Mouse (Mus musculus) heart, adult 8-10 months (tissue): ENCODE results near the gene Morc1. TPM values are rescaled to one million over a fixed set of nuclear protein-coding genes. Genes with fewer than 3 reads are reported as not detected.
A peak's percentile ranks its signal among the peaks of the same experiment; 100 is the strongest.

Experiments
- DNase-seq: peaks from one replicate; pipeline ENCODE4 v3.0.0; 2022; ENCODE audit warnings: low spot score
- total RNA-seq, 4 experiments: library from RNA; stranded (reverse); gene quantifications; 2 replicates each; pipeline ENCODE4 v1.2.4; 2022

The Morc1 gene
- total RNA-seq, 4 experiments from 2014 or later = not detected

DNA sequence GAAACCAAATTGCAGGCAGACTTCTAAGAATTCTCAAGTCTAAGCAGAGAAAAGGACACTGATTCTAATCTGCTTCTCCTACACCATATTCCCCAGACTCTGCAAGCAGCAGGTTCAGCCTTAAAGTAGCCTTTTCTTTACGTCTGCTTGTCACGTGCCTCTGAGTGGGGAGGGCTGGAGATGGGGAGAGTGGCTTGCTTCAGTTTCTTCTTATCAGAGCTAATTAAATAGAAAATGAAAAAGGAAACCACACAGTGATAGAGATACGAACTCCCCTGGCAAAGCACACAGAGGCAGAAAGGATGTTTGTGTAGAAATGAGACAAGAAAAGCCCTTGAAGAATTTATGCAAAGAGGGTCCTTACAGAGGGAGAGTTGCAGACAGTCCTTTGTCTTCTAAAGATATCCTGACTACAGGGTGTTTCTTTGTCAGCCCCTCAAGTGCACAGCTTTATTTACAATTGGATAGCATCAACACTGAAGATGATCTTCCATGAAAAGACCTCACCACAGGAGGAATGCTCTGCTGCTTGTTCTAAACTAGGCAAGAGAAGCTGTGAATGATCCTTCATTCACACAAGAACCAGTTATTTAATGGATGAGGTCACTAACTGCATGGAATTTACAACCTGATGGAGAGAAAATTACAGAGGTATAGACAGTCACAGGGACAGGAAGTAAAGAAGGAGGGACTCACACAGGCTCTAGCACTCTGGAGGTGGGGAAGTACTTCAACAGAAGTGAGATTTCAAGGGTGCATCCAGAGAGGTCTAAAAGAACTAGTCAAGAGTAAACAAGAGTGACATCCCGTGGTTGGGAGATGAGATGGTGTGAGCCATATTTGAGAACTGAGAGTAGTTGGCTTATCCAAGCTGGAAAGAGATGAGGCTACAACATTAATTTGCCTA is 44.1 kb downstream of the Morc1 start:
- no peak for DNase-seq

- DNase-seq = no peak
Measured at GRCm38 (mm10) chr16:48479266-48479848, 48.3 kb downstream of the Morc1 start.

DNA sequence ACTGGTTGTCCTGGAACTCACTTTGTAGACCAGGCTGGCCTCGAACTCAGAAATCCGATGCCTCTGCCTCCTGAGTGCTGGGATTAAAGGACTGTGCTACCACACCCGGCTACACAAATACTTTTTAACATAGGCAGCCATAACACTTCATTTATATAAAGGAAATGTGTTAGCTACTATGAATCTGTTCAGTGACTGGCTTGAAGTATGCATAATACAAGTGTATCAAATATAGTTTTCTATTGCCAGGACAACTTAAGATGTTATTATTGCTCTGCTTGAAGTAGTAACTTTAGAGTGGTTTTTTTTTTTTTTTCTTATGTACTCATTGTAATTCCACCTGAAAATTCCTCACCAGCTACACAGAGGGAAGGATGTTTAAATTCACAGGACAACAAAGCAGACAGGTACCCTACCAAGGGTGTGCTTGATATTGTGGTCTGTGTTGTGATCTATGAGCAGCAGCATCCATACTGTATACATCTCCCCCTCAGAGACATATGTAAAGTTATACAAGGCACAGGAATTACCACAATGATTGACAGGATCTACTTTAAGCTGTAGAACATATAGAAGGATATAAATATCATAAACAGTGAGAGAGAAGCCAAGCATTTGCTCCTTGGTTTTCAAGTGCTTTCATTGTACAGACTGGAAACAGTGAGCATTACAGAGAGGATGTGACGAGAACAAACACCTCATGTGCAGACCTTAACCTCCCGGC is 85.9 kb downstream of the Morc1 start:
- DNase-seq = no peak

GRCm38 (mm10) chr16:48519569-48519968 is 88.5 kb downstream of the Morc1 start:
- DNase-seq = no peak

GRCm38 (mm10) chr16:48537108-48537507 is 106.1 kb downstream of the Morc1 start:
- no peak for DNase-seq

DNA sequence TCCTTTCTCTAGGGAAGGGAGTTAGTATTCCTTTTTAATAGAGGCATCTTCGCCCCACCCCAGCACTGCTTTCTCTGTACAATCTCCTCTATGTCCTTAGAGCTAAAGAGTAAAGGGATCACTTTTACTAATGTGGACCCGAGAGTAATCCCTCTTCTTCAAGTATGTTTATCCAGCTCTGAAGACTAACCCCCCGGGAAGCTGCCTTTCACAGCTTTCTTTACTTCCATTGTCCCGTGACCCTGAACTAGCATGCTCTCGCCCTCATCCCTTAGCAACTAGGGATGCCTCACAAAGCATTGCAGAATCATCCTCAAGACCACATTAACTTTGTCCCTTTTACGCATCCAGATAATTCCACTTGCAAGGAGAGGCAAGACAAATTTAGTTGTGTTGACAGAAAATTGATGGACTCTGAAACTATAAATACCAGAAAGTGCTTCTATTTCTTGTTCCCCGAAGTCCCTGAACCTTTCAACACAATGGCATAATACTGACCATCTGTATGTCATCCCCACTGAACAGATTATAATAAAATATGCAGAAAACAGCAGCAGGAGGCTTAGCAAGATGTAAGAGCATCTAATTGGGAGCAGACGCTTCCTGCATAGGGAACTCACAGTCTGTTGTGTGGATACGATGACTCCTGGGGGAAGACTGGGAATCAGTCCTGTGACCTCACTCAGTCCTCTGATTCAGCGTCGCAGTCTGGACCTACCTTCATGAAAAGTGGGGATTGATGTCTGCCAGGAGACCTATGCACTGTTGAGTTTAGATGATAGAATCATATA is 131.4 kb downstream of the Morc1 start:
- no peak for DNase-seq

GRCm38 (mm10) chr16:48570354-48570753 is 139.3 kb downstream of the Morc1 start:
- peak; percentile 19 for DNase-seq

- DNase-seq = no peak
Measured at GRCm38 (mm10) chr16:48574072-48574471, 143.0 kb downstream of the Morc1 start.

- DNase-seq = no peak
Measured at GRCm38 (mm10) chr16:48574499-48574898, 143.5 kb downstream of the Morc1 start.

DNA sequence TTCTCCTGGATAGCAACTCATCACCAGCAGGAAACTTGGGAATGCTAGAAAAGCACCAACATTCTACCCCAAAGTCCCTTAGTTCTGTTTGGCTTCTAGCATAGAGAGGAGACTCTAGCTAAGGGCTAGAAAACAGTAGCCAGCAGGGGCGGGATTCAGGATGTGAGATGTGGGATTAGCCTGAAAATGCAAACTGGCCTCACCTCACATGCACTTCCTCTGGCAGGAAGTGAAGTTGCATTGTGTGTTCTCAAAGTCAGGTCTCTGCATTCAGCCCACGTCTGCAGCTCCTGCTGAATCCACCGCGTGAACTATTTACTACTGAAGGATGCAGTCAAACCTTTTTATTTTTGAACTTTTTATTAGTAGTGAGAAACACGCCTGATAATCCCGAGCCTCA is 154.3 kb downstream of the Morc1 start:
- DNase-seq = no peak

GRCm38 (mm10) chr16:48594457-48594856 is 163.4 kb downstream of the Morc1 start:
- no peak for DNase-seq

DNA sequence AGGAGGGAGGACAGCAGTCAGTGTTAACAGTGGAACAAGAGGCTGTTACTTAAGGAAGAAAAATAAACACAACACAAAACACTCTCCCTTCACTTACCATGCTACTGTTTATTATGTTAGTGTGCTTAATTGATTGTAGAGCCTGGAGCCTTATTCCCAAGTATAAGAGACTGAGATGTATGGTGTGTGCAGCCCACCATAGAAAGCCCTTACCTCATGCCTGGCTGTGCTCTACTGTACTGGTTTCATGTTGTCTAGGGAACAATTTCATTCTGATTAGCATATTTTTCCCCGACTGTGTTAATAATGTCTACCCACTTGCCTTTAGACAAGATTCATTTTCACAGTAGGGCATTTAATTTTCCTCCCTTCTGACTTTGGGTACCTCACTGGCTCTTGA is 164.2 kb downstream of the Morc1 start:
- no peak for DNase-seq

DNA sequence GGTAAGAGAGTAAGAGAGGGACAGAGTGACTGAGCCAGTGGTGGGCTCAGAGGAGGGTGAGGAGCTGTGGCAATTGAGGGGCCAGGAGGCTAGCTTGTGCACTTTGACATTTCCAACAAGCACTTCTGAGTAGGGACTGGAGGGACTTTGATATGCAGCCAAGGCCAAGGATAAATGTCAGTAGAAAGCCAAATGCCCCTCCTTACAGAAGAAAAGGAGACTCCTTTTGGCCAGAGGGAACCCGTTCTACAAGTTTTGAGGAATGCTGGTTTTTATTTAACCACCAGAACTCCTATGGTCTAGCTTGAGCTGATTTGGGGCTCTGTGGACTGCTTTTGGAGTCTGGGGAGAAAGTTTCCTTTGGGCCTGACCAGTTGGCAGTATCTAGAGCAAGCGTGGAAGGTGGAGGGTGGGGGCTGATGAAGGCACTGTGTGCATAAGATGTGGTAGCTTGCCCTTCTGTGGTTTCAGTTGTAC is 172.7 kb downstream of the Morc1 start:
- no peak for DNase-seq

DNA sequence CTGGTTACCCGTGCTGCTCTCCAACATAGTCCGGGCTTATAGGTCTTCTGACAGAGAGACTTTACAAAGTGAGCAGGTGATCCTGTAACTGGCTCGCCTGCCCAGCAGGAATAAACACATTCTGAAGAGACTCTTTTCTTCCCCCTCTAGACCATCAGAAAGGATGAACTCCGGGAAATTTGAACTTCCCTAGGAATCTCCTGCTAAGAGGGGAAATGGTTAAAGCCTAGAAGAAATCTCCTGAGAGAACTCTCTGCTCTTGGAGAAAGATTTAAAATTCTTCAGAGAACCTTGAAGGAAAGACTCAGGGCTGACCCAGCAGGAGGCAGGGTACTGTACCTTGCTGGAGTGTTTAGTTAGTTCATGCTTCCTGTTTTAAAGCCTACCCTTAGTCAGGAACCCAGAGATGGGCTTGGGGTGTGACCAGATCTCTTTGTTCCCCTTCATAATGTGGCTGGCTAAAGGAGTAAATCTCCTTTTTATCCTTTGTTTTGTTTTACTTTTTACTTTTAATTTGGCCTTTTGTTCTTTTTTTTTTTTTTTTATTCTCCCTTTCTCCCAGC is 175.5 kb downstream of the Morc1 start:
- DNase-seq = no peak

- DNase-seq = no peak
Measured at GRCm38 (mm10) chr16:48608224-48608623, 177.2 kb downstream of the Morc1 start.

DNA sequence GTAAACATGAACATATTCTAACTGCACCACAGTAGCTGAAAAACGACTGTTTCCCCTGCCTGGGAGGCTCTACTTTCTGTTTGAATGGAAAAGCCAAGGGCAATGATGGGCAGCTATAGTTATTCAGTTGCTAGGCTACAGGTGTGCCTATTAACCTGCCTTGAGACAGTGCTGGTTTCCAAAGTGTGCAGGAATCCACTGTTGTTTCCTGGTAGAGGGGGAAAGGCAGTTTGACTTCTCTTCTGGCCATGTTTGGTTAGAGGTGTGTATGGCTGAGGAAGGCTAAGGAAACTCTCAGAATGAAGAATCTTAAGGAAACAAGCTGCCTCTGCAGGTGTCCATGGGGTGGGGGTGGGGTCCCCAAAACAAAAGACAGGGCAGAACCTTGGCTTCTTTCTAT is 179.8 kb downstream of the Morc1 start:
- no peak for DNase-seq

DNA sequence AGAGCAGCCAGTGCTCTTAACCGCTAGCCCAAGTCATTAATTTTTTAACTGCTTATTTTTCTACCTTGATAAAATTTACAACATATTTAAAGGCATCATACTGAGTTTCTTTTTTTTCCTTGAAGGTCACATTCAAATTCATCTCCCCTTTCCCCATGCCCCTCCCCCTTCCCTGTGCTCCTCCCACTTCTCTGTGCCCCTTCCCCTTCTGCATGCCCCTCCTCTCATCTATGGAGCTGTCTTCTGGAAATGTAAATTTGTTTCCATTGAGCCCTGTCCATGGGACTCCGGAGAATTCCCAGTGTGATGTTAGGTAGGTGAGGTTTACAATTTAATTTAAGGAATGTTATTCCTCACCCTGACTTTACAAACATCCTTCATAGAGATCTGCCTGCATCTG is 180.4 kb downstream of the Morc1 start:
- no peak for DNase-seq

GRCm38 (mm10) chr16:48613783-48614182 is 182.7 kb downstream of the Morc1 start:
- no peak for DNase-seq

- no peak for DNase-seq
Measured at GRCm38 (mm10) chr16:48620510-48620909, 189.5 kb downstream of the Morc1 start.

GRCm38 (mm10) chr16:48621019-48621418 is 190.0 kb downstream of the Morc1 start:
- DNase-seq = no peak

- no peak for DNase-seq
Measured at GRCm38 (mm10) chr16:48623447-48623846, 192.4 kb downstream of the Morc1 start.
